ENCODE assay signal across 19 mouse cellular contexts in the genomic region with DNA sequence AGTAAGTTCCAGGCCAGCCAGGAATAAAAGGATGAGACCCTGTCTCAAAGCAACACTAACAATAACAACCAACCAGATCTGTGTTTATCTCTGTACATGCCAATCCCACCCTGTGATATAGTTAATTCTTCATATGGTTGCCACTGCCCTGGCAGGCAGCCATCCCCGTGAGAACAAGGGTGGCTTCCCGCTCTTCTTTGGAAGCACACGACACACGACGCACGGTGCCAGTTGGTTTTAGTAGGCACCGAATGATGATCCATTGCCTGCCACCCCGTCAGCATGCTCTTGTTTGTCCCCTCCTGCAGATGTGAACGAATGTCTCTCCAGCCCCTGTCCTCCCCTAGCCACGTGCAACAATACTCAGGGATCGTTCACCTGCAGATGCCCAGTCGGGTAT. TPM values are rescaled to one million over a fixed set of nuclear protein-coding genes. Genes with fewer than 3 reads are reported as not detected.
A peak's percentile ranks its signal among the peaks of the same experiment; 100 is the strongest.
DNase-seq lines count a peak whose midpoint lies in the region; ATAC-seq and TF ChIP-seq lines count a peak whose summit lies in the region.
"Had no signal": no experiment of that assay in that cellular context is flagged by ENCODE, and none has a peak within 500 bp of the region (broad histone marks: within the 10 kb centered on the region; RNA-seq: fewer than 3 reads in every experiment).

No protein-coding gene starts in this region.

- DNase-seq in cerebellum, postnatal 10 days: peak; percentile 57 to 70
- no peak for DNase-seq in cerebellum, postnatal 14 days
- peak; percentile 61 for DNase-seq in left cerebral cortex, postnatal 4 days
- no peak for DNase-seq in left cerebral cortex, adult 8-10 months (ENCODE audit: low spot score in 2 of 2)
- DNase-seq in MEL (ENCODE audit: low read depth, low spot score): no peak
- no peak for DNase-seq in forebrain, postnatal 0 days
- DNase-seq: adrenal gland, adult 8-10 months; adrenal gland, postnatal 36 days; B cell, adult 2 months; cerebellum, adult 11-12 months; cerebellum, adult 9-10 months; gastrocnemius, adult 2 months; gastrocnemius, postnatal 25 days had no signal

- H3K36me3 ChIP-seq in MEL (ENCODE audit: control insufficient read depth in 1 of 2, insufficient read depth in 2 of 2, low read length in 2 of 2): peaks cover 0 to 20% of the 10 kb centered on the region in 2 experiments; a peak in 2 of 4 replicates
- 0 out of 2 replicates have a peak, but pooled peaks cover 9% of the 10 kb centered on the region for H3K36me3 ChIP-seq in forebrain, postnatal 0 days (ENCODE audit: insufficient read depth)

- no peak overlapping the region for H3K4me2 ChIP-seq in forebrain, postnatal 0 days (ENCODE audit: low read depth)
- H3K4me2 ChIP-seq: heart, embryonic 12.5 days; hindbrain, embryonic 14.5 days; intestine, embryonic 15.5 days had no signal

- H3K27me3 ChIP-seq in MEL (ENCODE audit: control insufficient read depth in 1 of 2, insufficient read depth in 2 of 2, low read length in 2 of 2): no peaks in the 10 kb centered on the region
- H3K27me3 ChIP-seq in forebrain, postnatal 0 days (ENCODE audit: insufficient read depth, low read length): no peaks in the 10 kb centered on the region
- H3K27me3 ChIP-seq: heart, embryonic 12.5 days; intestine, embryonic 15.5 days had no signal

- WGBS in forebrain, postnatal 0 days: 55% methylated on average over 12 of the region's 12 CpGs

- H3K4me1 ChIP-seq in MEL (ENCODE audit: control insufficient read depth in 1 of 2, insufficient read depth in 2 of 2, low read length in 2 of 2): peaks cover 7 to 19% of the 10 kb centered on the region in 2 experiments
- peaks cover 18% of the 10 kb centered on the region; the same call in 1 of the 2 replicates for H3K4me1 ChIP-seq in forebrain, postnatal 0 days (ENCODE audit: insufficient read depth)

- intact Hi-C loops in left cerebral cortex, postnatal 4 days (cut with DNase I): no loop called here

- no peak overlapping the region for H3K9ac ChIP-seq in MEL (ENCODE audit: control insufficient read depth, low read depth, low read length, poor library complexity, severe bottlenecking)
- H3K9ac ChIP-seq in forebrain, postnatal 0 days: no peak overlapping the region
- H3K9ac ChIP-seq: heart, embryonic 12.5 days; hindbrain, embryonic 14.5 days; intestine, embryonic 15.5 days had no signal

- H3K4me3 ChIP-seq in MEL (ENCODE audit: control insufficient read depth in 1 of 2, insufficient read depth in 1 of 2, low read depth in 2 of 2, low read length in 2 of 2): no peak overlapping the region
- no peak overlapping the region for H3K4me3 ChIP-seq in forebrain, postnatal 0 days (ENCODE audit: low read depth, low read length)
- H3K4me3 ChIP-seq: embryonic facial prominence, embryonic 10.5 days; gastrocnemius, adult 2 months; heart, embryonic 12.5 days; hindbrain, embryonic 10.5 days; intestine, embryonic 15.5 days had no signal

- no peak for TF ChIP-seq POLR2A in MEL (IDR thresholded peaks at IDR 0.05; ENCODE audit: control insufficient read depth in 1 of 2, insufficient read depth in 1 of 2, low read depth in 1 of 2, low read length in 2 of 2, poor library complexity in 1 of 2)

- H3K79me2 ChIP-seq in MEL (ENCODE audit: control insufficient read depth, insufficient read depth, low read length, poor library complexity): no peaks in the 10 kb centered on the region

- H3K9me3 ChIP-seq in MEL (replicated peaks; ENCODE audit: insufficient read depth, low read length): no peaks in the 10 kb centered on the region
- H3K9me3 ChIP-seq in forebrain, postnatal 0 days (ENCODE audit: low read length): no peaks in the 10 kb centered on the region
- H3K9me3 ChIP-seq: embryonic facial prominence, embryonic 10.5 days; heart, embryonic 12.5 days; hindbrain, embryonic 10.5 days; intestine, embryonic 15.5 days had no signal

- TF ChIP-seq EP300 in MEL (IDR thresholded peaks at IDR 0.05; ENCODE audit: low read depth in 1 of 2, low read length in 2 of 2): no peak

- peak overlapping the region; percentile 9; the same call in 1 of the 2 replicates for H3K27ac ChIP-seq in MEL (ENCODE audit: control insufficient read depth, low read depth, low read length)
- H3K27ac ChIP-seq in forebrain, postnatal 0 days (ENCODE audit: low read depth, low read length): 0 out of 2 replicates have a peak overlapping the region, but pooled peaks have one; percentile 35
- H3K27ac ChIP-seq: embryonic facial prominence, embryonic 10.5 days; gastrocnemius, adult 2 months; hindbrain, embryonic 10.5 days; hindbrain, embryonic 14.5 days; intestine, embryonic 15.5 days had no signal

- no peak for TF ChIP-seq CTCF in MEL (IDR thresholded peaks at IDR 0.05 in 2 of 3, conservative IDR thresholded peaks at IDR 0.05 in 1 of 3; ENCODE audit: control insufficient read depth in 1 of 3, insufficient read depth in 1 of 3, low read depth in 2 of 3, low read length in 3 of 3, poor library complexity in 1 of 3, severe bottlenecking in 1 of 3)
- no peak for TF ChIP-seq CTCF in forebrain, postnatal 0 days (IDR thresholded peaks at IDR 0.05; ENCODE audit: low read depth)

- TF ChIP-seq RAD21 in MEL (IDR thresholded peaks at IDR 0.05; ENCODE audit: low read depth, low read length): no peak

- ATAC-seq in forebrain, postnatal 0 days: no peak
- ATAC-seq in CD4-positive, CD25-positive, alpha-beta regulatory T cell, adult 4 months: no peak
- ATAC-seq: intestine, embryonic 15.5 days had no signal

TF ChIP-seq in MEL, 35 proteins besides CTCF, POLR2A, EP300 and RAD21:
- TF ChIP-seq GATA1 (IDR thresholded peaks at IDR 0.05; ENCODE audit: low read depth, low read length) (no peak), ZMIZ1 (IDR thresholded peaks at IDR 0.05; ENCODE audit: low read depth, low read length) (no peak), POLR2AphosphoS2 (IDR thresholded peaks at IDR 0.05; ENCODE audit: low read length) (no peak), ETS1 (IDR thresholded peaks at IDR 0.05; ENCODE audit: low read depth, low read length) (no peak), TCF12 (IDR thresholded peaks at IDR 0.05; ENCODE audit: low read depth, low read length) (no peak), TAL1 (IDR thresholded peaks at IDR 0.05; ENCODE audit: low read length) (no peak), SMC3 (IDR thresholded peaks at IDR 0.05; ENCODE audit: low read depth, low read length) (no peak), NRF1 (IDR thresholded peaks at IDR 0.05; ENCODE audit: insufficient read depth, low read depth, low read length, poor library complexity, severe bottlenecking) (no peak)

RNA-seq across cellular contexts. Expression of gene Heg1, which starts 47.1 kb away (rescaled TPM):
- 10 to 100 TPM; 22.5 to 23.0 TPM for total RNA-seq in left cerebral cortex, postnatal 4 days (2021)
- total RNA-seq in left cerebral cortex, adult 8-10 months (2022): 10 to 100 TPM; 28.1 to 32.8 (median 31.7) TPM
- 4.1 and 4.5 TPM in 2 replicates for total RNA-seq in MEL (2012; rRNA removed)
- 10 to 100 TPM in 1 of 2 experiments, 1 to 10 TPM in 1; 6.9 to 72.0 TPM for polyA plus RNA-seq in MEL (2012; ENCODE audit: insufficient read depth in 1 of 2, insufficient read length in 2 of 2, low read depth in 1 of 2, low replicate concordance in 2 of 2, missing spikeins in 1 of 2)
- 16.2 and 19.9 TPM in 2 replicates for total RNA-seq in forebrain, postnatal 0 days (2014; rRNA removed)
- polyA plus RNA-seq in forebrain, postnatal 0 days (2015; fragmentation: Nextera tagmentation; extraction: Ambion mirVana): 6.2 and 8.0 TPM in 2 replicates
- polyA plus RNA-seq in CD4-positive, CD25-positive, alpha-beta regulatory T cell, adult 4 months (2017; shearing (Covaris generic)): 10 to 100 TPM; 21.1 to 31.1 TPM

Comparison
In these comparisons a context has a peak if more than half of its experiments do, and no peak if none do; other contexts are left out.
1. DNase-seq: peak in cerebellum, postnatal 10 days (2 of 2) and left cerebral cortex, postnatal 4 days (single experiment); none in cerebellum, postnatal 14 days (0 of 2), left cerebral cortex, adult 8-10 months (0 of 2), MEL (single experiment) and forebrain, postnatal 0 days (single experiment).